Mouse (Mus musculus) limb, embryonic 10.5 days (tissue): ENCODE data around the gene Vmn1r38. TPM values are rescaled to one million over a fixed set of nuclear protein-coding genes. Genes with fewer than 3 reads are reported as not detected.
"Not testable (repeated sequence)": the region's sequence is repeated elsewhere in the genome, so short reads cannot be mapped to it uniquely, and the experiment has no call there.

Source experiments
- DNase-seq: peaks from one replicate; pipeline ENCODE4 v3.0.0-alpha.2; 2017; ENCODE audit warnings: low spot score
- H3K27ac ChIP-seq: fragments of 300-500 bp; sonication (generic); 2 replicates; pipeline ENCODE4 v1.5.1; 2016; ENCODE audit warnings: mild to moderate bottlenecking
- H3K27me3 ChIP-seq: fragments of 300-500 bp; sonication (generic); 2 replicates; pipeline ENCODE4 v1.6.1; 2016; ENCODE audit warnings: low read depth, mild to moderate bottlenecking; ENCODE audit not compliant: poor library complexity, severe bottlenecking
- H3K36me3 ChIP-seq: fragments of 300-500 bp; sonication (generic); 2 replicates; pipeline ENCODE4 v1.6.1; 2016; ENCODE audit warnings: mild to moderate bottlenecking, moderate library complexity
- H3K4me1 ChIP-seq: fragments of 300-500 bp; sonication (generic); 2 replicates; pipeline ENCODE4 v1.6.1; 2016
- H3K4me3 ChIP-seq: fragments of 300-500 bp; sonication (generic); 2 replicates; pipeline ENCODE4 v1.5.1; 2016; ENCODE audit warnings: mild to moderate bottlenecking, moderate library complexity
- H3K9me3 ChIP-seq: fragments of 300-500 bp; sonication (generic); replicated peaks from 2 replicates; pipeline ENCODE4 v1.6.1; 2016; ENCODE audit warnings: mild to moderate bottlenecking
- WGBS: fragments of 180-500 bp; shearing (Covaris S2); methylation state at CpG from one replicate; pipeline ENCODE4 v1.1.7; 2016; 5-methylcytosine and 5-hydroxymethylcytosine counted together
- polyA plus RNA-seq: library from polyadenylated mRNA; unstranded; fragments of >200 nt; fragmentation: Nextera tagmentation; extraction: Ambion mirVana; gene quantifications from 2 replicates; pipeline ENCODE4 v1.2.1, GENCODE M21; 2016

The Vmn1r38 gene
- polyA plus RNA-seq, result not detected in 2 replicates

- H3K27me3 ChIP-seq, H3K36me3 ChIP-seq, H3K4me1 ChIP-seq, DNase-seq, H3K9me3 ChIP-seq, H3K4me3 ChIP-seq, H3K27ac ChIP-seq: not testable (repeated sequence)
Measured at GRCm38 (mm10) chr6:66782527-66782926, at the start of gene Vmn1r38. TSS of gene Vmn1r38 (minus strand) at chr6:66782627.

GRCm38 (mm10) chr6:66810509-66810908 is 28.1 kb upstream of the Vmn1r38 start, which contains the start of gene Vmn1r39:
TSS of gene Vmn1r39 (minus strand) at chr6:66810609.
- no peak for DNase-seq
- no peaks in the 10 kb centered on the region for H3K27me3 ChIP-seq
- no peaks in the 10 kb centered on the region for H3K36me3 ChIP-seq
- H3K9me3 ChIP-seq, result no peaks in the 10 kb centered on the region
- H3K4me3 ChIP-seq, result no peak within 1 kb of the TSS
- H3K4me1 ChIP-seq, result no peaks in the 10 kb centered on the region
- no peak within 1 kb of the TSS for H3K27ac ChIP-seq
- WGBS, result 97% methylated on average over 2 of the region's 2 CpGs

GRCm38 (mm10) chr6:66806311-66806710 is 23.9 kb upstream of the Vmn1r38 start:
- no peaks in the 10 kb centered on the region for H3K9me3 ChIP-seq
- no peak overlapping the region for H3K4me3 ChIP-seq
- H3K27ac ChIP-seq, result no peak overlapping the region
- H3K4me1 ChIP-seq, result no peaks in the 10 kb centered on the region
- DNase-seq, result no peak
- no peaks in the 10 kb centered on the region for H3K36me3 ChIP-seq
- 75% methylated on average over 1 of the region's 1 CpGs for WGBS
- H3K27me3 ChIP-seq, result no peaks in the 10 kb centered on the region

- no peaks in the 10 kb centered on the region for H3K36me3 ChIP-seq
- no peaks in the 10 kb centered on the region for H3K4me1 ChIP-seq
- no peaks in the 10 kb centered on the region for H3K27me3 ChIP-seq
- no peak for DNase-seq
- H3K4me3 ChIP-seq, result no peak overlapping the region
- H3K9me3 ChIP-seq, result no peaks in the 10 kb centered on the region
- WGBS, result 87% methylated on average over 3 of the region's 3 CpGs
- no peak overlapping the region for H3K27ac ChIP-seq
Measured at GRCm38 (mm10) chr6:66805713-66806112, 23.3 kb upstream of the Vmn1r38 start.

GRCm38 (mm10) chr6:66729082-66729481 is 53.3 kb downstream of the Vmn1r38 start, which contains the start of gene Vmn1r37:
TSS of gene Vmn1r37 (plus strand) at chr6:66729382.
- not testable (repeated sequence) for DNase-seq, H3K4me3 ChIP-seq, H3K4me1 ChIP-seq, H3K9me3 ChIP-seq, H3K36me3 ChIP-seq, H3K27me3 ChIP-seq, H3K27ac ChIP-seq

Other genes starting within 250 kb of the Vmn1r38 start
- gene Mad2l1, start 247.2 kb downstream of the Vmn1r38 start, polyA plus RNA-seq, result 146 and 153 TPM in 2 replicates
- gene Vmn1r32, start 222.5 kb downstream of the Vmn1r38 start, polyA plus RNA-seq, result 0.14 and 0.18 TPM in 2 replicates
- not detected in 2 replicates for gene Vmn1r33, start 164.3 kb downstream of the Vmn1r38 start, polyA plus RNA-seq
- gene Vmn1r34, start 138.7 kb downstream of the Vmn1r38 start, polyA plus RNA-seq, result not detected in 2 replicates
- gene Vmn1r35, start 96.7 kb downstream of the Vmn1r38 start, polyA plus RNA-seq, result not detected in 2 replicates
- gene Vmn1r36, start 63.5 kb downstream of the Vmn1r38 start, polyA plus RNA-seq, result not detected in 2 replicates
- gene Vmn1r37, start 53.2 kb downstream of the Vmn1r38 start, polyA plus RNA-seq, result not detected in 2 replicates
- gene Vmn1r39, start 28.0 kb upstream of the Vmn1r38 start, polyA plus RNA-seq, result not detected in 2 replicates
- gene Gng12, start 113.8 kb upstream of the Vmn1r38 start, polyA plus RNA-seq, result 61.2 and 73.9 TPM in 2 replicates